Mouse (Mus musculus): ENCODE measurements around the gene Tcf25.
"Not testable (repeated sequence)": the region's sequence is repeated elsewhere in the genome, so short reads cannot be mapped to it uniquely, and the experiment has no call there.

Gene Tcf25

DNA sequence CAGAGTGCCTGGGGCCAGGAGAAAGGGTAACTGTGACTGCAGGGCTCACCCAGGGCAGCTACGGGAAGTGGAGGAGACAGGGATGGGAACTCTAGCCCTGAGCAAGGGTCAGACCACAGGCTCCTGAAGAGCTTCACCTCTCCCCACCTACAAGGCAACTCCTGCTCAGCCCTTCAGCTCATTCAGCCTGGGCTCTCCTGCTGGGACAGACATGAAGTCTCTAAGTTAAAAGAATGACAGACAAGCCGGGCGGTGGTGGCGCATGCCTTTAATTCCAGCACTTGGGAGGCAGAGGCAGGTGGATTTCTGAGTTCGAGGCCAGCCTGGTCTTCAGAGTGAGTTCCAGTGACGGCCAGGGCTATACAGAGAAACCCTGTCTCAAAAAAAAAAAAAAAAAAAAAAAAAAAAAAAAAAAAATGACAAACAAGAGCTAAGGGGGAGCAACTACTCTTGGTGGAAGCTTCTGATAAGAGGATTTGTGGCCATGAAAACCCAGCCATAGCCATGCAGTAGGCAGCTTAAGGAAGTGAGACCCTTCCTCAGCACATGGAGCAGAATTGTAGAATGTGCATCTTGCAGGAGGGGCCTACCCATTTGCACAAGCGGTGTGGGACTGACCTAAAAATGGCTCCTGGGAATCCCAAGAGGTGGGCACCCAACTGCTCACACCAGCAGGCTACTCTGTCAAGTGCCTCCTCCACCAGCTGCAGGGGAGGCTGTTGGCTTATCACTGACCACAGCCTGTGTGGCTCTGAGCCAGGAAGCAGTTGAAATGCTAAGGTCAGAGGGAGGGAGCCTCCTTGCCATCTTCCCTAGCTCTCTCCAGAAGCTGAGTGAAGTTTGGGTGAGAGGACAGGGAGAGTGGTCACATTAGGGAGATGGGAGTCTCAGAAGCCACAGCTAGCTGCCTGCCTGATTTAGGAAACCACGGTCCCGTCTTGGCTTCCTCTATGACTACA lies 35.3 kb downstream of the Tcf25 start:
- no peak for DNase-seq (ENCODE audit: low read depth in 2 of 2, low spot score in 2 of 2)

DNA sequence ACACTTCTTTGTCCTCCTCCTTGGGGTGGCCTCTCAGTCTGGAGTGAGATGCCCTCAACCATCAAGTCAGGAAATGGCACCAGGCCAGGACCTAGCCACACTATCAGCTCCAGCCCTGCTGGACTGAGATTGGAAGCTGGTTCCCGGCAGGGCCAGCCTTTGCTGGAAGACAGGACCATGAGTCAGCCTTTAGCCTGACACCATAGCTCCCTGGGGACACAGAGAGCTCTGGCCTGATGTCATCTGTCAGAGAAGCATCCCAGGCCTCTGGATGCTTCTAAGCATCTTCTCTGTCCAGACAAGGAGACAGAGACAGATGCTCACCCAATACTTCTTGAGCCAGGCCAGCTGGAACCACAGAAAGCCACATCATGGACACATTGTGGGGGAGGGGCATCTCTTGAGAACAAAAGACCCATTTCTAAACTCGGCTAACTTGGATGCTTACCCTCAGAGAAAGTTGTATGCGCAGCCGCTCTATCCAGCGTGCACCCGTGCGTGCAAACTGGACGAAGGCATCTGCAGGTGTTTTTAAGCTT lies 36.6 kb downstream of the Tcf25 start:
- DNase-seq (ENCODE audit: low read depth in 2 of 2, low spot score in 2 of 2) = no peak

DNA sequence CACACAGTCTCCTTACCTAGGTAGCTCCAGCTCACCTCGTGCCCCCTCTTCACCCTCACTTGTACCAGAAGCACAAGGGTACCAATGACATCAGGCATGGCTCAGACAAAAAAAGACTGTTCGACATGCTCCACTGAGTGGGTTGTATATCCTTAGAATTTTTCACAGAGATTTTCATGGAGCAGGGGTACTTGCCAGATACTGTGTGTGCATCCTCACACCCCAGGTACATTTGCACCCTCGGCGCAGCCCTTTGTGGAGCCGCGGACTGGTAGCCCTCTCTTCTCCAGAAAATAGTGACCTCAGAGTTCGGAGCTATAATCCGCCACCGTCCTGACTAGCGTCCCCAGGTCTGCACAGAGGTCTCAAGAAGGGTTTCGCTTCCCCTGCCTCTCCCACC lies 37.2 kb downstream of the Tcf25 start:
- DNase-seq (ENCODE audit: low read depth in 2 of 2, low spot score in 2 of 2) = no peak

DNA sequence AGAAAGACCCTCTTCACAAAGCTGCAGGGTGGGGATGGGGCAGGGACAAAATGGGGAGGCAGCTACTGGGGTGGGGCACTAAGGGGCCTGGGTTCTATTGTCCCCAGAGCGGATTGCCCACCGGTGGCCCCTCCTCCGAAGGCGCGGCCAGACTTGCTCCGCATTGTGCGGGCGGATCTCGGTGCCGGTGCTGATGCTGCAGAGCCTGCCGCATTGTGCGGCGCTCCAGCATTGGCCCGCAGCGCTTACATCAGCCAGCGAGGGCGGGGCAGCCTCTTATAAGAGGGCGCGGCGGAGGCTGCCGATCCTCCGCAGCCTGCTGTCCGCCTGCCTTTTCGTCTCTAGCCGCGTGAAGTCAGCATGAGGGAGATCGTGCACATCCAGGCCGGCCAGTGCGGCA lies 37.7 kb downstream of the Tcf25 start, which contains the start of gene Tubb3:
Gene Tubb3 (plus strand): TSS at position 179 of the 400 bp plus-strand sequence.
- peak; percentile 32 to 43 for DNase-seq (ENCODE audit: low read depth in 2 of 2, low spot score in 2 of 2)

DNA sequence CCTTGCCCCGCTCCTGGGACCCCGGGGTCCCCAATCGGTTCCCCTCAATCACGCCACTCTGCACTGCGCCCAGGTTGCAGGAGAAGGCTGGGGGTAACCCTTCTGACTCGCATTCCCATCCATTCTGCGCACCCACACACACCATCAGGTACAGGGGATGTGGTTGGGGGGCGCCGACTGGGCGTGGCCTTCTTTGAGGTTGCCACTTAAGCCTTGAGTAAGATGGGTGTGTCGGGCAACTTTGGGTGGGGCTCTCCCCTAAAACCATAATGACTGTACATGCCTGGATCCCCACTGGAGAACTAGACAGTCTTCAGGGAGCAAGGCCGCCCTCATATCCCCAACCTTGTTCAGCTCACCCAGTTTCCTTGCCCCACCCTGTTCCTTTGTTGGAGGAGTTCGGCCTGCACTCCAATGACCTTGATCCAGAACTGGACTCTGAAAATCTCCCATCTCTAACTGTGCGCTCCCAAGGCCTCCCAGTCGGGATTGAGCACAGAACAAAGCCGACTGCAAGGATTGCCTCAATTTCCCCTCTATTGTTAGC lies 38.3 kb downstream of the Tcf25 start:
- no peak for DNase-seq (ENCODE audit: low read depth in 2 of 2, low spot score in 2 of 2)

DNA sequence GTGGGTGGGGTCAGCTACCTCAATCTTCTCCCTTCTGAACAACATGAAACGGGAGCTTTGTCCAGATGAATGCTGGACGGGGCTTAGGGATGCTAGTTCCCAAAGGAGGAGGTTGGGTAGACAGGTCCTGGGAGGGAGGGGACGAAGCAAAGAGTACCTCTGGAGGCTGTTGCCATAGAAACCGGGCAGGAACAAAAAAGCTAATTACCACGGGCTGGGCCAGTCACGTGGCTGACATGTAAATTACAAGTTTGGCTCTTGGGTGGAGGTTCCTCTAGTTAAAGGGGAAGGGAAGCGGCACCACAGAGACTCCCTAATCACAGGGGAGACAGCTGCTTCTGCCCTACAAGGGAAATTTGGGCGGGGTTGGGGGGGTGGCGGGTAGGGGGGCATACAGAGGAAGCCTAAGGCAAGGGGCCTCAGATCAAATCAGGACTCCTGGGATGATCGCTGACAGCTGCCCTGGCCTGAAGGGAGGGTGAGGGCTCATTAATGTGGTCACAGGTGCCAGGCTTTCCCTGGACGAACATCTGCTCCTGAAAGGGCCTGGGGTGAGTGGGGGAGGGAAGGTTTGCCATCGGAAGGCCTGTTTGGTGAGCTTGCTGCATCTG lies 39.1 kb downstream of the Tcf25 start:
- DNase-seq (ENCODE audit: low read depth in 2 of 2, low spot score in 2 of 2) = peak in 1 of 2 experiments; percentile 37

DNA sequence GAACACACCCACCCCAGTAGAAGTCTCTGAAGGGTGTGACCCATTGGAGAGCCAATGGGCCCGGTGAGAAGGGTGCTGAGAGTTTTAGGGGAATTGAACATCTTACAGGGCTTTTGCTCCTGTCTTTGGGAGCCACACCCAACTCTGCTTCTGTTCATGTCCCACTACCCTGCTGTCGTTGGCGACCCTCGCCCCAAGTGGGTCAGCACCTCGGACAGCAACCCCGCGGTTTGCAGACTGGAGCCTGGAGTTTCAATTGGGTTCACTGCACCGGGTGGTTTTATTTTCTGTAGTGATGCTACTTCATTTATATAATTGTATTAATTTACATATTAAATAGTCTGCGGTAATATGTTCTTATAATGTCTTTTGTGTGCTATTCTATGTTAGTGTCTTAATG lies 40.7 kb downstream of the Tcf25 start:
- no peak for DNase-seq (ENCODE audit: low read depth in 2 of 2, low spot score in 2 of 2)

DNA sequence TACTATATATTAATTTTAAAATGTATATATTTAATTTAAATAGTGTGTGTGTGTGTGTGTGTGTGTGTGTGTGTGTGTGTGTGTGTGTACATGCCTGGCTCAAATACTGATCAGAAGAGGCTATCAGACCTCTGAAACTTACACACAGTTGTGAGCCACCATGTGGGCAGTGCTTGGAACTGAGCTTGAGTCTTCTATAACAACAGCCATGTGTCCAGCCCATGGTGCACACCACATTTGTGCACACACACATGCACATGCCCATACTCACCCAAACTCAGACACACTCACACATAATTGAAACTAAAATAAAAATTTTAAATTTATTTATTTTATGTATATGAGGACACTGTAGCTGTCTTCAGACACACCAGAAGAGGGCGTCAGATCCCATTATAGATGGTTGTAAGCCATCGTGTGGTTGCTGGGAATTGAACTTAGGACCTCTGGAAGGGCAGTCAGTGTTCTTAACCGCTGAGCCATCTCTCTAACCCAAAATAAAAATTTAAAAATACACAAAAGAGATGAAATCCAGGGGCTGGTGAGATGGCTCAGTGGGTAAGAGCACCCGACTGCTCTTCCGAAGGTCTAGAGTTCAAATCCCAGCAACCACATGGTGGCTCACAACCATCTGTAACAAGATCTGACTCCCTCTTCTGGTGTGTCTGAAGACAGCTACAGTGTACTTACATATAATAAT lies 41.6 kb downstream of the Tcf25 start:
- DNase-seq (ENCODE audit: low read depth in 2 of 2, low spot score in 2 of 2) = not testable (repeated sequence)

DNA sequence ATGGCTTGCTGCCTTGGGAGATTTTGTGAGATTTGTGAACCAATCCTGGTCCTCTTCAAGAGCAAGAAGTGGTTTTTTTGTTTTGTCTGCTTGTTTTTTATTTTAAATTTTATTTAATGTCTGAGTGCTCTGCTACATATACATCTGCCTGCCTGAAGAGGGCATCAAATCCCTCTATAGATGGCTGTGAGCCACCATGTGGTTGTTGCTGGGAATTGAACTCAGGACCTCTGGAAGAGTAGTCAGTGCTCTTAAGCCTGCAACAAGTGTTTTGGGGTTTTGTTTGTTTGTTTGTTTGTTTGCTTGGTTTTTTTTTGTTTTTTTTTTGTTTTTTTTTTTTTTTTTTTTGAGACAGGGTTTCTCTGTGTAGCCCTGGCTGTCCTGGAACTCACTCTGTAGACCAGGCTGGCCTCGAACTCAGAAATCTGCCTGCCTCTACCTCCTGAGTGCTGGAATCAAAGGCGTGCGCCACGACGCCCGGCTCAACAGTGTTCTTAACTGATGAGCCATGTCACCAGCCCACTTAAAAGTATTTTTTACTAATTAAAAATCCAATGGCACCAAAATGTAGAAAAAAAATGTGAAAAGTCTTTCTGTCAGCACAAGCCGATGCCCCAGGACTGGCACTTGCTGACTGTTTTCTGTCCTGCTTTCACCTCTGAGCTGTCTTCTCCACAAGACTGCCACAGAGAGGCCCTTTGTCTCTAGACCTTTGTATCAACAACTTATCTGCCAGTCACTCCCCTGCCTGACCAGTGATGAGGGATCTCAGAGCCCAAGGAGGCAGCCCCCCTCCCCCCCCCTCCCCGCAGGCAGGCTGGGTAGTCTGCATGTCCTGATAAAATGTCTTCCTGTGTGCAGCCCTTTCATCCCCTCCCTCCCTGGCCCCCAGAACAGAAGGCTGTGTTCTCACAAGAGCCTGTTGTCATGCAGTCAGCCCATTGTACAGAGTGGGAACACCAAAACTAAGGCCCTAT lies 42.7 kb downstream of the Tcf25 start:
- peak in 1 of 2 experiments; percentile 39 for DNase-seq (ENCODE audit: low read depth in 2 of 2, low spot score in 2 of 2)

DNA sequence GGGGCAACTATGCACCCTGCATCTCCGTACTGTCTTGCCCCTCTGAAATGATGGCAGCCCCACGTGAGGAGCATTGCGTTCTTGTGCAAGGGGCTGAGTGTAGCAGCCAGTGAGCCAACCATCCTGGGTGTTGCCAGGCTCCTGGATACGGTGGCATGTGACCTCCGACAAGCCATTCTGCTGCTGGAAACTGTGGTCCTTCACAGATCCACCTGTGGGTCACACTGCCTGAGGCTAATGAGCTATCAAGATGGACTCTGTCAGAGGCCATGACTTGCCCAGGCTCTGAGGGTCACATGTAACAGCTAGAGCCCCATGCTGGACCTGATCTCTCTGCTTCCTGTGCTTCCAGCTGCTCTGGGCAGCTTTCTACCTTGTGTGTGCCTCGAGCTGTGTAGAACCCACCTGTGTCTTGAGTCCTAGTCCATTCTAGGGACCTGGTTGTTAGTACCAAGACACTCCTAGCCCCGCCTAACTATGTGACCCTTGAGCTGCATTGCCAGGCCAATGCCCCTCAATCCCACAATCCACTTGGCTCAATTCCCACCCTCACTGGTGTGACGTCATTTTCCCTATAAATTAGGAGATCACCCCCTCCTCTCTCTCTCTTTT lies 43.5 kb downstream of the Tcf25 start:
- DNase-seq (ENCODE audit: low read depth in 2 of 2, low spot score in 2 of 2) = no peak

DNA sequence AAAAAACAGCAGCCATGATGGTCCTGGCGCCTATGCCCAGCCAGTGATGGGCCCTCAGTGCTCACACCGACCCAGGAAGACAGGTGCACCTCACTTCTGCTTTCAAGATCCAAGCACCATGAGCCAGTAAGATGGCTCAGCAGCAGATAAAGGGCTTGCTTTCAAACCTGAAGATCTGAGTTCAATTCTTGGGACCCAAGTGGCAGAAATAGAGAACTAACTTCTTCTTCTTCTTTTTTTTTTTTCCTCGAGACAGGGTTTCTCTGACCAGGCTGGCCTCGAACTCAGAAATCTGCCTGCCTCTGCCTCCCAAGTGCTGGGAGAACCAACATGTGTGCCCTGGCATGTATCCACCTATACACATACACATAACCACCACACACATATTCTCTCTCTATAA lies 46.2 kb downstream of the Tcf25 start:
- DNase-seq (ENCODE audit: low read depth in 2 of 2, low spot score in 2 of 2) = no peak

DNA sequence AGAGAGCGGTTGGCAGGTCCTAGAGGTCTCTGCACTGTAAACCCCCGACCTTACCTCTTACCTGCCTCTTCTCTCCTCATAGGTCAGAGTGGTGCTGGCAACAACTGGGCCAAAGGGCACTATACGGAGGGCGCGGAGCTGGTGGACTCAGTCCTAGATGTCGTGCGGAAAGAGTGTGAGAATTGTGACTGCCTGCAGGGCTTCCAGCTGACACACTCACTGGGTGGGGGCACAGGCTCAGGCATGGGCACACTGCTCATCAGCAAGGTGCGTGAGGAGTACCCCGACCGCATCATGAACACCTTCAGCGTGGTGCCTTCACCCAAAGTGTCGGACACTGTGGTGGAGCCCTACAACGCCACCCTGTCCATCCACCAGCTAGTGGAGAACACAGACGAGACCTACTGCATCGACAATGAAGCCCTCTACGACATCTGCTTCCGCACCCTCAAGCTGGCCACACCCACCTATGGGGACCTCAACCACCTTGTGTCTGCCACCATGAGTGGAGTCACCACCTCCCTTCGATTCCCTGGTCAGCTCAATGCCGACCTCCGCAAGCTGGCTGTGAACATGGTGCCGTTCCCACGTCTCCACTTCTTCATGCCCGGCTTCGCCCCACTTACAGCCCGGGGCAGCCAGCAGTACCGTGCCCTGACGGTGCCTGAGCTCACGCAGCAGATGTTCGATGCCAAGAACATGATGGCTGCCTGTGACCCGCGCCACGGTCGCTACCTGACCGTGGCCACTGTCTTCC lies 47.1 kb downstream of the Tcf25 start:
- DNase-seq (ENCODE audit: low read depth in 2 of 2, low spot score in 2 of 2) = no peak

DNA sequence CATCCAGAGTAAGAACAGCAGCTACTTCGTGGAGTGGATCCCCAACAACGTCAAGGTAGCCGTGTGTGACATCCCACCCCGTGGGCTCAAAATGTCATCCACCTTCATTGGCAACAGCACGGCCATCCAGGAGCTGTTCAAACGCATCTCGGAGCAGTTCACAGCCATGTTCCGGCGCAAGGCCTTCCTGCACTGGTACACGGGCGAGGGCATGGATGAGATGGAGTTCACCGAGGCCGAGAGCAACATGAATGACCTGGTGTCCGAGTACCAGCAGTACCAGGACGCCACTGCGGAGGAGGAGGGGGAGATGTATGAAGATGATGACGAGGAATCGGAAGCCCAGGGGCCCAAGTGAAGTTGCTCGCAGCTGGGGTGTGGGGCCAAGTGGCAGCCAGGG lies 47.8 kb downstream of the Tcf25 start:
- no peak for DNase-seq (ENCODE audit: low read depth in 2 of 2, low spot score in 2 of 2)

DNA sequence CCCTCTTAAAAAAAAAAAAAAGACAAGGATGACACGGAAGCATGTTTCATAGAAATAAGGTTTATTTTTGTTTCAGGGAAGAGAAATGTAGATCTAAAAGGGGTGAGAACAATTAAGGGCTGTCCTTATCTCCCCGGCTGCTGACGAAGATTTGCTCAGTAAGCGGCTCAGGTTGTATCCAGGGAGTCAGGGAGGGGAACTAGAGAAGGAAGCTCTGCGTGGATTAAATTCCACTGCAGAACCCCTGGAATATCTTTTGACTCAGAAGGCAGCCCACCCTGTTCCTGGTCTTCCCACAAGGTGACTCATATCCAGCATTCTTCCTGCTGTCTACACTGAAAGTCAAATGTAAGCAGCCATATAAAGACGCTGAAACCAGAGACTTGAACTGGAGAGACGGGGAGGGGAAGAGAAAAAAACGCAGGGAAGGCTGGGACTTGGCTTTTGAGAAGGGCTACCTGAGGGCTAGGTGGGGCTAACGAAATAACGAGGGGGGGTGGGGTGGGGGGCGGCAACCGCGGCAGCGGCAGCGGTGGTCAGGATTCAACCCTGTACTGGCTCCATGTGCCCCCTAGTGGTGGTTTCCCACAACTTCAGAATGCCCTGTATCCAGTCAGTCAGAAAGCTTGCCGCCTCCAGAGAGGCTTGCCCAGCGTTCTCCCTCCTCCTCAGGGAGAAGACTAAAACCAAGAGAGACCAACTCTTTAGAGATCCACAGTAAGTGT lies 48.7 kb downstream of the Tcf25 start:
- DNase-seq (ENCODE audit: low read depth in 2 of 2, low spot score in 2 of 2) = peak; percentile 44 to 66

DNA sequence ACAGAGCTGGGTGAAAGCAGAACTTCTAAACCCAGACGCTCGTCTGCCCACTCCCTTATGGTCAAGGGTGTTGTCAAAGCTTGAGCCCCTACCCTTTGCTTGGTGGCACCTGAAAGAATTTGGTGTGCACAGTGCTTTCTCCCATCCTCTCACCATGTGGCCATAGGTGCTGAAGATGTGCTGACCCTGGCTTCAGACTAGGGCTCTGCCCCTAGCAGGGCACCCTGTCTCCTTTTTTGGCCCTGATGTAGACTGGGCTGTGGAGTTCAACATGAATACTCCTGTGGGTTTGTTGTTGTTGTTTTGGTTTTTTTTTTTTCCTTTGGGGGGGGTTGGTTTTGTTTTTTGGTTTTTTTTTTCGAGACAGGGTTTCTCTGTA lies 49.2 kb downstream of the Tcf25 start:
- DNase-seq (ENCODE audit: low read depth in 2 of 2, low spot score in 2 of 2) = no peak

DNA sequence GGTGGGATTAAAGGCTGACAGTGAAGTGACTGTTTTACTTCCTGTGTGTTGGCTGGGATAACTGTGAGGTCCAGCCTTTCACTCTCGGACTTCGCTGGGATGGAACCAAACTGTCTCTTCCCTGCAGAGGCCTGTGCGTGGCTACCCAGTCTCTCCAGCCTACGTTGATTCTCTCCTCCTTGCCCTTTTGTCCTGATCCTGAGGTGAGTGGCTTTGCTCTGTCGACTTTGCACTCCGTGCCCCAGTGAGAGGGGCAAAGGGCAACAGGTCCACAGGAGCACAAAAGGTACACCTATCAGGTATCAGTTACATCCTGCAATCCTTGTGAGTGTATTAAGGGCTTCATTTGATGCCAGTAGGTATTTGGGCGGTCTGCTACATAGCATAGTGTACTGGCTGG lies 49.9 kb downstream of the Tcf25 start, which contains the start of gene Def8:
Gene Def8 (plus strand): TSS at position 87 of the 400 bp plus-strand sequence.
- DNase-seq (ENCODE audit: low read depth in 2 of 2, low spot score in 2 of 2) = no peak

DNA sequence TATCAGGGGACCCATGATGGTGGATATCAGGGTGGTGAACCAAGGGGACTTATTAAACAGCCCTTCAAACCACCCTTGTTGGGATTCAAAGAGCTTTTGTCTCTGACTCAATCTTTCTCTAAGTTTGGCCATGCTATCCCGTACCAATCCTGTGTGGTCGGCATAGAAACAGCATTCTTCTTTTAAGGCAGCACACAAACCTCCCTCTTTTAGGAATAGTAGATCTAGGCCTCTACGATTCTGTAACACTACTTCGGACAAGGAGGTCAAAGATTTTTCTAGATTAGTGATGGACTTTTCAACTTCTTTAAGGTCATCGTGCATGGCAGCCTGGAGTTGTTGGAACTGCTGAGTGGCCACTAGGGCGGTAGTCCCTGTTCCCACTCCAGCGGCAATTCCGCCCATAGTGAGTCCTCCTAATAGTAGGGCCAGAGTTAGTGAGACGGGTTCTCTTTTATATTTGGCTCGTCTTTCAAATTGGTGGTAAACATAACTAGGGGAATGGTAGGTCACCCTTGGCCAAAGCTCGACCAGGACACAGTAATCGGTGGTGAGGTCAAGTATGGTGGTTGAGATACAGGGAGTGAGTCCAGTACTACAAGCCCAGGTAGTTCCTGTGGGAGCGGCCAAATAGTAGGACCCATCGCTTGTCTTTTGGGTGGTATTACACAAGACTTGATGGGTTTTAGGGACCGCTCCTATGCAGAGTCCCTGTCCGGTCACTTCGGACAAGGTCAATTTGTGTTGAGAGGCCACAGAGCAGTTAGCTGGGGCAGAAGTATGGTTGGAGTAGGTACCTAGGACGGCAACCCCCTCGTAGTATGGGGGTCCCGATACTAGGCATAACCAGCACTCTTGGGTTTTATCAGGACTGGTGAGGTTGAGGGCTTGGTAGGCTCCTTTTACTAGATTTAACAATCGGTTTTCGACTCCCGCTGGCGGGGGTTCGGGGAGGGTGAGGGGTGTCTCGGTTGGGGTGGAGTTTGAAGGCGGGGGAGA lies 53.3 kb downstream of the Tcf25 start:
- no peak for DNase-seq (ENCODE audit: low read depth in 2 of 2, low spot score in 2 of 2)

Data from CD8-positive naive resting alpha-beta T cell, adult 2 months (primary cell).